Mouse (Mus musculus) T-helper 17 cell (primary cell): Measurements from ENCODE around the gene Snx18.

Experiments used
- in situ Hi-C, 2 experiments: fragments of 300-600 bp; cut with MboI, MseI; formaldehyde crosslinking; loops; 1 replicate in 1 of 2; 2 replicates in 1 of 2; pipeline ENCODE4 v1.15.1; 2025; ENCODE audit warnings: high pct_unique_total_duplicates in 2 of 2

Snx18 gene

GRCm38 (mm10) chr13:113617891-113618823, at the start of gene Snx18:
Snx18 (minus strand) TSS chr13:113618564.
- in situ Hi-C loops: loop anchor here (5.0 kb wide), 2 partner anchors 91 to 296 kb away; no protein-coding TSS in a partner anchor

- in situ Hi-C loops: no loop called here
Measured at GRCm38 (mm10) chr13:113663883-113664282, 45.5 kb upstream of the Snx18 start.

GRCm38 (mm10) chr13:113663151-113663779, 44.9 kb upstream of the Snx18 start, which contains the start of gene Hspb3:
Hspb3 (minus strand) TSS chr13:113663676.
- in situ Hi-C loops: no loop called here

GRCm38 (mm10) chr13:113661826-113662271, 43.5 kb upstream of the Snx18 start:
- in situ Hi-C loops: no loop called here

GRCm38 (mm10) chr13:113660576-113661310, 42.4 kb upstream of the Snx18 start:
- in situ Hi-C loops: no loop called here

GRCm38 (mm10) chr13:113657204-113657603, 38.8 kb upstream of the Snx18 start:
- in situ Hi-C loops: no loop called here

GRCm38 (mm10) chr13:113656639-113657038, 38.3 kb upstream of the Snx18 start:
- in situ Hi-C loops: no loop called here

- in situ Hi-C loops: no loop called here
Measured at GRCm38 (mm10) chr13:113655511-113655910, 37.1 kb upstream of the Snx18 start.

GRCm38 (mm10) chr13:113640944-113641597, 22.7 kb upstream of the Snx18 start:
- in situ Hi-C loops: no loop called here

GRCm38 (mm10) chr13:113638914-113639313, 20.6 kb upstream of the Snx18 start:
- in situ Hi-C loops: no loop called here

GRCm38 (mm10) chr13:113635799-113636222, 17.4 kb upstream of the Snx18 start:
- in situ Hi-C loops: no loop called here

GRCm38 (mm10) chr13:113634732-113635481, 16.5 kb upstream of the Snx18 start:
- in situ Hi-C loops: loop anchor here in 1 of 2 experiments (5.0 kb wide), 1 partner anchor 313 kb away; no protein-coding TSS in a partner anchor

GRCm38 (mm10) chr13:113632506-113632905, 14.1 kb upstream of the Snx18 start:
- in situ Hi-C loops: loop anchor here in 1 of 2 experiments (5.0 kb wide), 1 partner anchor 310 kb away; no protein-coding TSS in a partner anchor

GRCm38 (mm10) chr13:113627601-113628000, 9.2 kb upstream of the Snx18 start:
- in situ Hi-C loops: loop anchor here in 1 of 2 experiments (5.0 kb wide), 1 partner anchor 360 kb away; no protein-coding TSS in a partner anchor

GRCm38 (mm10) chr13:113622865-113623255, 4.5 kb upstream of the Snx18 start:
- in situ Hi-C loops: no loop called here

GRCm38 (mm10) chr13:113622122-113622864, 3.9 kb upstream of the Snx18 start:
- in situ Hi-C loops: no loop called here

- in situ Hi-C loops: loop anchor here (5.0 kb wide), 2 partner anchors 92 to 297 kb away; no protein-coding TSS in a partner anchor
Measured at GRCm38 (mm10) chr13:113619003-113619402, 639 bp upstream of the Snx18 start.

- in situ Hi-C loops: loop anchor here (5.0 kb wide), 2 partner anchors 90 to 295 kb away; no protein-coding TSS in a partner anchor
Measured at GRCm38 (mm10) chr13:113617338-113617890, 950 bp downstream of the Snx18 start.
